29 mouse cellular contexts compared by ENCODE assay signal in the genomic region with DNA sequence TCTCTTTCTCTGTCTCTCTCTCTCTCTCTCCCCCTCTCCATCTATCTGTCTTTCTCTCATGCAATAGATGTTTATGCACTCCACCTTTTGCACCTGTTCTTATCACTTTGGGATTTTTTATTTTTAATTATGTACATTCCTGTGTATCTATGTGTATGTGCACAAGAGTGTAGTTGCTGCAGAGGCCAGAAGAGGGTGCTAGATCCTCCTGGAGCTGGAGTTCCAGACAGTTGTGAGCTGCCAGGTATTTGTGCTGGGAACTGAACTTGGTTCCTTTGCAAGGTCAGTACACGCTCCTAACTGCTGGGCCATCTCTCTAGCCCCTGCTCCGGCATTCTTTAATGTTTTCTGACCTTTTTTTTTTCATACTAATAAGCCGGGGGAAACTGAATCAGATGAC. TPM values are rescaled to one million over a fixed set of nuclear protein-coding genes. Genes with fewer than 3 reads are reported as not detected.
DNase-seq lines count a peak whose midpoint lies in the region; ATAC-seq and TF ChIP-seq lines count a peak whose summit lies in the region.
"Had no signal": no experiment of that assay in that cellular context is flagged by ENCODE, and none has a peak within 500 bp of the region (broad histone marks: within the 10 kb centered on the region; RNA-seq: fewer than 3 reads in every experiment).

No protein-coding gene starts in this region.

- no peaks in the 10 kb centered on the region for H3K27me3 ChIP-seq in intestine, postnatal 0 days (replicated peaks; ENCODE audit: control insufficient read depth, insufficient read depth, low read length)
- H3K27me3 ChIP-seq in intestine, embryonic 16.5 days (replicated peaks; ENCODE audit: control insufficient read depth, insufficient read depth, low read length): no peaks in the 10 kb centered on the region
- no peaks in the 10 kb centered on the region for H3K27me3 ChIP-seq in liver, postnatal 0 days (ENCODE audit: insufficient read depth, low read length)
- H3K27me3 ChIP-seq in liver, embryonic 11.5 days (replicated peaks; ENCODE audit: control insufficient read depth, insufficient read depth, low read length): no peaks in the 10 kb centered on the region
- H3K27me3 ChIP-seq in ES-Bruce4 (ENCODE audit: control insufficient read depth, insufficient read depth, low read length, poor library complexity, severe bottlenecking): no peaks in the 10 kb centered on the region
- H3K27me3 ChIP-seq: limb, embryonic 13.5 days had no signal

- DNase-seq in liver, postnatal 0 days: no peak
- DNase-seq in liver, embryonic 11.5 days (ENCODE audit: low spot score): no peak
- peak; percentile 74 for DNase-seq in R1 (ENCODE audit: low read depth, low spot score)
- no peak for DNase-seq in adrenal gland, adult (ENCODE audit: inconsistent age in 2 of 2, low spot score in 1 of 2)
- no peak for DNase-seq in thymus, postnatal 0 days (ENCODE audit: low spot score)
- DNase-seq: adrenal gland, adult 2 months; adrenal gland, postnatal 36 days; cerebellum, adult 18-20 months; cerebellum, postnatal 10 days; gastrocnemius, postnatal 14 days; heart, postnatal 36 days; kidney, postnatal 10 days; right cerebral cortex, postnatal 25 days; spleen, adult 18-20 months had no signal

- no peak overlapping the region for H3K9ac ChIP-seq in intestine, postnatal 0 days (ENCODE audit: low read depth, low read length)
- no peak overlapping the region for H3K9ac ChIP-seq in intestine, embryonic 16.5 days (ENCODE audit: low read depth, low read length)
- H3K9ac ChIP-seq in liver, postnatal 0 days (replicated peaks): no peak overlapping the region
- H3K9ac ChIP-seq in liver, embryonic 11.5 days (ENCODE audit: low read depth, low read length): no peak overlapping the region
- no peak overlapping the region for H3K9ac ChIP-seq in ES-Bruce4 (ENCODE audit: low read depth, poor library complexity, severe bottlenecking)
- H3K9ac ChIP-seq: hindbrain, embryonic 13.5 days; limb, embryonic 13.5 days; midbrain, embryonic 13.5 days; neural tube, embryonic 15.5 days had no signal

- H3K4me2 ChIP-seq in intestine, postnatal 0 days (replicated peaks; ENCODE audit: low read depth): no peak overlapping the region
- H3K4me2 ChIP-seq in intestine, embryonic 16.5 days (ENCODE audit: low read depth, low read length): no peak overlapping the region
- H3K4me2 ChIP-seq in liver, postnatal 0 days (ENCODE audit: low read depth, low read length): no peak overlapping the region
- no peak overlapping the region for H3K4me2 ChIP-seq in liver, embryonic 11.5 days
- H3K4me2 ChIP-seq: hindbrain, embryonic 13.5 days; limb, embryonic 13.5 days; midbrain, embryonic 13.5 days; neural tube, embryonic 15.5 days had no signal

- H3K4me3 ChIP-seq in intestine, postnatal 0 days (ENCODE audit: low read depth, low read length): no peak overlapping the region
- H3K4me3 ChIP-seq in intestine, embryonic 16.5 days (ENCODE audit: low read length): no peak overlapping the region
- no peak overlapping the region for H3K4me3 ChIP-seq in liver, postnatal 0 days (ENCODE audit: low read depth, low read length)
- no peak overlapping the region for H3K4me3 ChIP-seq in liver, embryonic 11.5 days (ENCODE audit: low read depth, low read length)
- no peak overlapping the region for H3K4me3 ChIP-seq in ES-Bruce4 (ENCODE audit: low read depth, low read length)
- H3K4me3 ChIP-seq: erythroblast, embryonic 14.5 days; heart, embryonic 10.5 days; hindbrain, embryonic 13.5 days; left cerebral cortex, adult 2 months; limb, embryonic 13.5 days; midbrain, embryonic 13.5 days; neural tube, embryonic 15.5 days had no signal

- TF ChIP-seq EP300 in liver, postnatal 0 days (IDR thresholded peaks at IDR 0.05; ENCODE audit: low read depth): no peak
- no peak for TF ChIP-seq EP300 in ES-Bruce4 (IDR thresholded peaks at IDR 0.05; ENCODE audit: insufficient read depth, low read depth, low read length)

- no peak for TF ChIP-seq POLR2A in ES-Bruce4 (IDR thresholded peaks at IDR 0.05; ENCODE audit: insufficient read depth, low read length)

- peak; percentile 41 for TF ChIP-seq CTCF in intestine, postnatal 0 days (IDR thresholded peaks at IDR 0.05; ENCODE audit: low read depth)
- peak; percentile 20; the same call in 1 of the 2 replicates for TF ChIP-seq CTCF in liver, postnatal 0 days (IDR thresholded peaks at IDR 0.05; ENCODE audit: low read depth)
- peak; percentile 23 for TF ChIP-seq CTCF in ES-Bruce4 (IDR thresholded peaks at IDR 0.05; ENCODE audit: low read depth, low read length)

- peaks cover 2% of the 10 kb centered on the region; the same call in 1 of the 2 replicates for H3K4me1 ChIP-seq in intestine, postnatal 0 days (replicated peaks; ENCODE audit: control insufficient read depth, insufficient read depth, low read length)
- H3K4me1 ChIP-seq in intestine, embryonic 16.5 days (ENCODE audit: control insufficient read depth, insufficient read depth, low read length): peaks cover 28% of the 10 kb centered on the region
- H3K4me1 ChIP-seq in liver, postnatal 0 days (ENCODE audit: insufficient read depth): no peaks in the 10 kb centered on the region
- H3K4me1 ChIP-seq in liver, embryonic 11.5 days (replicated peaks; ENCODE audit: control insufficient read depth, insufficient read depth, low read length): 0 out of 2 replicates have a peak, but pooled peaks cover 2% of the 10 kb centered on the region
- peaks cover 18% of the 10 kb centered on the region for H3K4me1 ChIP-seq in ES-Bruce4 (ENCODE audit: control insufficient read depth, insufficient read depth, low read length)

- ATAC-seq in intestine, postnatal 0 days: no peak
- ATAC-seq in intestine, embryonic 16.5 days: no peak
- ATAC-seq in liver, postnatal 0 days: no peak
- no peak for ATAC-seq in liver, embryonic 11.5 days (replicated peaks; ENCODE audit: low FRiP score)
- ATAC-seq: CD4-positive, CD25-positive, alpha-beta regulatory T cell, adult 4 months; forebrain, embryonic 16.5 days; lung, postnatal 0 days; midbrain, embryonic 13.5 days; Patski had no signal

- no peaks in the 10 kb centered on the region for H3K36me3 ChIP-seq in intestine, postnatal 0 days (ENCODE audit: control insufficient read depth, insufficient read depth)
- H3K36me3 ChIP-seq in intestine, embryonic 16.5 days (ENCODE audit: control insufficient read depth, insufficient read depth, low read length): no peaks in the 10 kb centered on the region
- H3K36me3 ChIP-seq in liver, postnatal 0 days (replicated peaks; ENCODE audit: insufficient read depth, low read length): no peaks in the 10 kb centered on the region
- no peaks in the 10 kb centered on the region for H3K36me3 ChIP-seq in liver, embryonic 11.5 days (ENCODE audit: control insufficient read depth, insufficient read depth, low read length)
- H3K36me3 ChIP-seq in ES-Bruce4 (ENCODE audit: control insufficient read depth, insufficient read depth, low read length, poor library complexity, severe bottlenecking): no peaks in the 10 kb centered on the region
- H3K36me3 ChIP-seq: heart, embryonic 10.5 days; hindbrain, embryonic 13.5 days; limb, embryonic 13.5 days; midbrain, embryonic 13.5 days; neural tube, embryonic 15.5 days had no signal

- WGBS in intestine, postnatal 0 days: 94% methylated on average over 3 of the region's 3 CpGs
- WGBS in intestine, embryonic 16.5 days: 92% methylated on average over 3 of the region's 3 CpGs
- 84% methylated on average over 3 of the region's 3 CpGs for WGBS in liver, postnatal 0 days (ENCODE audit: insufficient replicate concordance)
- WGBS in liver, embryonic 11.5 days: 93% methylated on average over 3 of the region's 3 CpGs

- no peaks in the 10 kb centered on the region for H3K9me3 ChIP-seq in intestine, postnatal 0 days (ENCODE audit: control insufficient read depth)
- no peaks in the 10 kb centered on the region for H3K9me3 ChIP-seq in intestine, embryonic 16.5 days (ENCODE audit: control insufficient read depth, low read length)
- 0 out of 2 replicates have a peak, but pooled peaks cover 3% of the 10 kb centered on the region for H3K9me3 ChIP-seq in liver, postnatal 0 days (ENCODE audit: low read length)
- no peaks in the 10 kb centered on the region for H3K9me3 ChIP-seq in liver, embryonic 11.5 days (ENCODE audit: control insufficient read depth, low read length)
- H3K9me3 ChIP-seq in ES-Bruce4 (replicated peaks; ENCODE audit: control insufficient read depth, insufficient read depth, low read length, poor library complexity, severe bottlenecking): peaks cover 7% of the 10 kb centered on the region
- H3K9me3 ChIP-seq: heart, embryonic 10.5 days; hindbrain, embryonic 13.5 days; midbrain, embryonic 13.5 days; neural tube, embryonic 15.5 days had no signal

- H3K27ac ChIP-seq in intestine, postnatal 0 days (ENCODE audit: low read depth, low read length): no peak overlapping the region
- H3K27ac ChIP-seq in intestine, embryonic 16.5 days (ENCODE audit: low read length): no peak overlapping the region
- H3K27ac ChIP-seq in liver, postnatal 0 days (ENCODE audit: low read depth): no peak overlapping the region
- H3K27ac ChIP-seq in liver, embryonic 11.5 days (ENCODE audit: low read depth, low read length): no peak overlapping the region
- peak overlapping the region; percentile 95 for H3K27ac ChIP-seq in ES-Bruce4 (ENCODE audit: insufficient read depth, low read length)
- H3K27ac ChIP-seq: hindbrain, embryonic 13.5 days; left cerebral cortex, adult 2 months; limb, embryonic 13.5 days; macrophage; midbrain, embryonic 13.5 days; neural tube, embryonic 15.5 days had no signal

RNA-seq across cellular contexts. Expression of a gene that starts 38.0 kb away (rescaled TPM):
- 66.0 and 66.4 TPM in 2 replicates for polyA plus RNA-seq in intestine, postnatal 0 days (2015; fragmentation: Nextera tagmentation; extraction: Ambion mirVana)
- polyA plus RNA-seq in intestine, embryonic 16.5 days (2015; fragmentation: Nextera tagmentation; extraction: Ambion mirVana): 68.4 and 76.3 TPM in 2 replicates
- 1.6 and 1.8 TPM in 2 replicates for polyA plus RNA-seq in liver, postnatal 0 days (2015; fragmentation: Nextera tagmentation; extraction: Ambion mirVana)
- 30.3 and 32.4 TPM in 2 replicates for polyA plus RNA-seq in liver, embryonic 11.5 days (2014; fragmentation: Nextera tagmentation; extraction: Ambion mirVana)
- polyA plus RNA-seq in ES-Bruce4 (2011; ENCODE audit: insufficient read depth, insufficient read length, low read depth, missing spikeins): 116 and 119 TPM in 2 replicates
- 9.4 and 12.6 TPM in 2 replicates for polyA plus RNA-seq in thymus, postnatal 0 days (2015; fragmentation: Nextera tagmentation; extraction: Ambion mirVana)
